Mouse (Mus musculus) gastrocnemius, postnatal 36 days (tissue): Measurements from ENCODE around the gene Ciita. TPM values are rescaled to one million over a fixed set of nuclear protein-coding genes. Genes with fewer than 3 reads are reported as not detected.

ENCODE experiments used
- DNase-seq, 2 experiments: peaks; one replicate each; pipeline ENCODE4 v3.0.0; 2022
- intact Hi-C: fragments of 180-260 bp; cut with DNase I; formaldehyde crosslinking; loops from one replicate; pipeline ENCODE4 v1.15.1; 2025
- long read RNA-seq, 2 experiments: library from polyadenylated mRNA; stranded (forward); transcript quantifications; one replicate each; pipeline ENCODE4 v2.0.0; 2021
- total RNA-seq, 2 experiments: library from RNA; stranded (reverse); gene quantifications; 2 replicates each; pipeline ENCODE4 v1.2.3; 2021

Gene Ciita
- total RNA-seq: under 1 TPM; 0.22 to 0.61 TPM
- long read RNA-seq, experiment 1: 0 reads
- long read RNA-seq, experiment 2: 0 reads

DNA sequence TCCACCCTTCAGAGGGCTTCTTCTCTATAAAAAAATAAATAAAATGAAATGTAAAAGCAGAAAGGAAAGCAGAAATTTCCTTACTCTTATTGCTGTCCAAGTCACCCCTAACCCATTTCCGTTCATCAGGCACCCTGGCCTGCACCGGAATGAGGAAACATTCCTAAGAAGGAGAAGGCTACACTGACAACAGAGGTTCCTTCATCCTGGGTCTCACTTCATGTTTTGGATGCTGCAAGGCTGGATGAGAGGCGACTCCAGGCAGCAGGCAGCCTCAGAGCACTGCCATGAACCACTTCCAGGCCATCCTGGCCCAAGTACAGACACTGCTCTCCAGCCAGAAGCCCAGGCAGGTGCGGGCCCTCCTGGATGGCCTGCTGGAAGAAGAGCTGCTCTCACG lies at the start of gene Ciita:
Gene Ciita (plus strand): TSS at position 203 of the 400 bp plus-strand sequence.
- DNase-seq: no peak
- intact Hi-C loops: no loop called here

DNA sequence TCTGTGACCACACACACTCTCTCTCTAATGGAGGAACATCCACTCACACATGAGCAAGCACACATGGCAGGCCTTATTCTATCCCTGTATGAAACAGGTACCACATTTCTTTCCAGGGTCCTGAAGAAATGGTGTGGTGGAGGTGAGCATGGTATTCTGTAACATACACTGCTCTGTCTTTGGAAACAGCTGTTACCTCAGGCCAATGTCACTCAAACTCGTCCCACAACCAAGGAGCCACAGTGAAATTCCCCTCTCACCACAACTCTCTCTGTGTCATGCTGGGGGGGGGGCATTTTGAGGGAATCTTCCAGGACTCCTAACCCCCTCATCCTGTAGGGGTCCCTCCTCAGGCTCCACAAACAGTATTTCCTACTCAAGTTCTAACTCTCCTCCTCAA lies 47.9 kb upstream of the Ciita start:
- intact Hi-C loops: no loop called here
- no peak for DNase-seq

DNA sequence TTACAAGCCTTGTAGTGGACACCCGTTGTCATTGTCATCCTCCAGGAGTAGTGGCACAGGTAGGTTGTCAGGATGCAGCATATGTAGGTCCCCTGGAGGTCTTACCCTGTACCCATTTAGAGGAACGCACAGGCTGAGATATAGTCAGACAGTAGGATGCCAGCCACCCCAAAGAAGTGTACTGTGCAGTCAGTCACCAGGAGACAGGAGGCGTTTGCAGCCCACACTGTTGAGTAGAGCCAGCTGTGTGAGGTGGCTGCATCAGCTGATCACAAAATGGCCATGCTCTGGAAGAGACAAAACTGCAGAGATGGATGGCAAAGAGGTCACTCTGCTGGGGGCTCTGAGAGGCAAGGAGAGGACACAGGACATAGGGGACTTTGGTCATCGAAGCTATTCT lies 47.5 kb upstream of the Ciita start:
- intact Hi-C loops: no loop called here
- DNase-seq: no peak

DNA sequence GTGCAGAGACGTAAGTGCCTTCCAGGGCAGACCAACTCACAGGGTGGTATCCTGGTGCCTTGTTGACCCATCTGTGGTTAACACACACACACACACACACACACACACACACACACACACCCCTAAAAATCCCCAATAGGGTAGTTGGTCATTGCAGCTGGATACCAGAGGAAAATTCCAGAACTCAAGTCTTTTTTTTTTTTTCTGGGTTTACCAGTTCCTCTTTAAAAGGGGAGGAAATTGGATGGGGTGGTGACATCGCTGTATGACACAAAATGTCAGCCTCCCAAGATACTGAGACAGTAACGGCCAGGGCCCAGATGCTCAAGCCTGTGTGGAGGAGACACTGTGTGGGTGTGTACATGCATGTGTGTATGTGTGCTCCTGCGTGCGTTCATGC lies 46.5 kb upstream of the Ciita start:
- no peak for DNase-seq
- intact Hi-C loops: no loop called here

DNA sequence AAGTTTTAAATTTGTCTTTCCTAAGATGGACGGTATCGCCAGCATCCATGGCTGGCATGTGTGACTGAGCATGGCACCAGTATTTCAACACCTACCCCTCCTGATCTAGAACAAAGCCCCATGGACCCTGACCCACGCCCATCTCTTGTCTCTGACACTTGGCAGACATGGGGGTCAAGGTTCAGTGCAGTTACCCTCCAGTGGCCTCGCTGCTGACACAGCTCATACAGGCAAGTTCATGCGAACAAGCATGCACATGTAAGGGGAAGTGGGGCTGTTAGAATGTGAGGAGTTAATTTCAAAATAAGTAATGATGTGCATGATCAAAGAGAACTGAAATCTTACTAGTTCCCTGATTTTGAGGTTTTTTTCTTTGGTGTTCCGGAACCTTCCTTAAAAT lies 43.7 kb upstream of the Ciita start:
- no peak for DNase-seq
- intact Hi-C loops: no loop called here

DNA sequence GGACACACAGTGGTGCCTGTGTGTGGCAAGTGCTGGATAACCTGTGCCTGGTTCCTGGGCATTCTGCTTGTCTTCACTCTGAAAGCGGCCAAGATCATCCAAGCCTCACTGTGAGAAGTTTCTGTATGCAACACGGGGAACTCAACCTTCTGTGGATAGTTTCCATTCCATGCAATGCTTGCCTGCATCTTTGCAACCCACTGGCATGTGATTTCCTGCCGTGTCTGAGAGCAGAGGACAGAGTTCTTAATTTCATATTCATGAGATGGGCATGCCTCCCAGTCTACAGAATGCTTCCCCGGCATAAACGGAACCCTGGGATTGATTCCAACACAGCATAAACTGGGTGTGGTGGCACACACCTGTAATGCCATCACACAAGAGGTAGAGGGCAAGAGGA lies 41.8 kb upstream of the Ciita start:
- no peak for DNase-seq
- intact Hi-C loops: no loop called here

DNA sequence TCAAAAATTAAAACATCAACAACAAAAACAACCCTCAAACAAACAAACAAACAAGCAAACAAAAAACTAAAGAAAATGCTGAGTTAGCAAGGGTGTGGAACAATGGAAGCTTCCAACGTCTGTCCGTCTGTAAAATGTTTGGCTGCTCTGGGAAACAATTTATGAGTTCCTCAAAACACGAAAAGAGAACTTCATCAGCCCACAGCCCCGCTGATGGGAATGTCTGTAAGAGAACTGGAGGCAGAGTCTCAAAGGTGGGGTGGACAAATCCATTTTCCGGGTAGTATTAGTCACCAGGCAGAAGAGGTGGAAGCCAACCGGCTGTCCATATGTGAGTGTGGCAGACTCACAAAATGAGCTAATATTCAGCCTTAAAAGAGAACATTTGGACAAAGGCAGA lies 38.5 kb upstream of the Ciita start:
- intact Hi-C loops: no loop called here

DNA sequence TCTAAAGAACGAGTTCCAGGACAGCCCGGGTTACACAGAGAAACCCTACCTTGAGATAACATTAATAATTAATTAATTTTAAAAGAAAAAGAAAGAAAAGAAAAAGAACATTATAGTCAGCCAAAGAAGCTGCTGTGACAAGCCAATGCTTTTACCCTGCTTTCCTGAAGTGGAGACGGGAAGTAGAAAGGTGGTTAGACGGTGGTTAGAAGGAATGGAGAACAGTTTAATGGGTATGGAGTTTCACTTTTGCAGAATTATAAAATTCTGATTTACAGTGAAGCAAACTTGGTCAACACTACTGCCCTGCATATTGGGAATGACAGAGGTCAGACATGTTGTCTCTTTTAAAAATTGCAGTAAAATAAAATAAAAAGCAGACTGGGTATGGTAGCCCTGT lies 38.1 kb upstream of the Ciita start:
- intact Hi-C loops: no loop called here
- no peak for DNase-seq

More for the DNA sequence above, 38.5 kb upstream of the Ciita start:
- no peak for DNase-seq

DNA sequence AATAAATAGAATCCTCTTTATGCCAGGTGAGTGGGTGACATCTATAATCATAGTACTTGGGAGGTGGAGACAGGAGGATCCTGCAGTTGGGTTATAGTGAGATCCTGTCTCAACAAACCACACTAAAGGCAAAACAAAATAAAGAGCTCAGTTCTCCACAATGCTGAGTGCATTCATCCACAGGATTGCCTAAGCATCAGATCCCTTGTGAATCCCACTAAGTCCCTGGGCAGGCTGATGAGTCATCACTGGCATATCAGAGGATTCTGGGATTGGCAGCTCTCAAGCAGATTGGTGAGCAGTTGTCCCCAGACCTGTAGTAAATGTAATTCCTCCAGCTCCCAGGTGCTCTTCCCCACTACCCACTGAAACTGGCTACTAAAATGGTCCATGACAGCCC lies 36.1 kb upstream of the Ciita start:
- intact Hi-C loops: no loop called here
- no peak for DNase-seq

DNA sequence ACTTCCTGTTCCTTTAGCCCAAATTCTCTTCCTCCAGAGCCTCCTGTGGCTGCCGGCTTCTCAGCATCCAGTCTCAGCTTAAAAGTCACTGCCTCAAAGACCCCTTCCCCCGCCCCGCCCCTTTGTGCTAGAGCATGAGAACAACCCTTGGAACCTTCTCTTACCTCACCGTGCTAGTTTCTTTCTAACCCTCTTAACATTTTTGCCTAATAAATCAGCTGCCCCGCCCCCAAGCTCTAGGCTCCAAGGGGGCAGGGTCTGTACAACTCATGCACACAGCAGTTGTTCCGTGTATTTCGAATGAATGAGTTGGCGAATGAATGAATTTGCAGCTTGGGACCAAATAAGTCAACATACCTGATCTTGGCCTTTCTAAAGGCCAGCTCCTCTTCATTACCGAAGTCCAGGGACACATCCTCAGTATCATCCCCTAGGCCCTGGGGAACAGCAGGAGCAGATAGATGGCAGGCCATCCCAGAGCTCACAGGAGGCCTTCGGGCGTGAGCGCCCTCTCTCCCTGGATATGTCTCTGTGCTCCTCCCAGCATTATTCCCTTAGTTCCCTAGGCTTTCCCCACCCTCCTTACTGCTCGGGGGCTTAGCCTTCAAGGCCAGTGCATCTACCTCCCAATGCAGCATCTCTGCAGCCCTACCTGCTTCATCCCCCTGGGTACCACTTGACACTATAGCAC lies 33.1 kb upstream of the Ciita start:
- DNase-seq: no peak
- intact Hi-C loops: no loop called here

DNA sequence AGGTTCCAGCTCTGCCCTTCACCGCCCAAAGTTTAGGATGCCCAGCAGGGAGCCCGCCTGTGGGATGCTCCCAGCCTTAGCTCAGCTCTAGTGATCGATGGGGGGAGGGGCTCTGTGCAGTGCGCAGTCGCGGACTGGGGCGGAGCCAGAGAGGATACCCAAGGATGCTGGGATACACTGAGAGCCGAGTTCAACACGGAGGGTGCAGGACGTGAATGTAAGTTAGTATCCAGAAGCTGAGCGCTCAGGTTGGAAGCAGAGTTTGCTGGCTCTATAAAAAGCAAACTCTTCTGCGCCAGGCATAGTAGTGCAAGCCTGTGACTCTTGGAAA lies 32.6 kb upstream of the Ciita start, which contains the start of gene Tvp23a:
Gene Tvp23a (minus strand): TSS at position 99 of the 331 bp plus-strand sequence.
- intact Hi-C loops: no loop called here
- DNase-seq: peak; percentile 43 to 56

DNA sequence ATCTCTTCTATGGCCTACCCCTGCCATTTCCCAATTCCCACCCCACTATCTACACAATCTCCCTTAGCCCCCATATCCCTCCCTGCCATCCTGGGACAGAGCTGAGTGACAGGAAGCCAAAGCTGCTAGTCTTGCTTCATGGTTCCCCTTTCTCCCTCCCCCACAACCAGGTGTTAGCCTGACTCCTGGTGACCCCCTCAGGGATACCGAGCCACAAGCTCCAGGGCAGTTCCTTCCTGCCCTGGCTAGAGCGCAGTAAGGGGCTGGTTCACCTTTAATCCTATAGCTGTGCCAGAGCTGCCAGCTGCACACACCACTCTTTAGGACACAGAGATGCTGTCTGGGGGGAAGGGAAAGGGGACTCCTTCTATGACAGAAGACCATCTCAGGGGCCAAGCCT lies 32.1 kb upstream of the Ciita start:
- intact Hi-C loops: no loop called here
- DNase-seq: no peak

DNA sequence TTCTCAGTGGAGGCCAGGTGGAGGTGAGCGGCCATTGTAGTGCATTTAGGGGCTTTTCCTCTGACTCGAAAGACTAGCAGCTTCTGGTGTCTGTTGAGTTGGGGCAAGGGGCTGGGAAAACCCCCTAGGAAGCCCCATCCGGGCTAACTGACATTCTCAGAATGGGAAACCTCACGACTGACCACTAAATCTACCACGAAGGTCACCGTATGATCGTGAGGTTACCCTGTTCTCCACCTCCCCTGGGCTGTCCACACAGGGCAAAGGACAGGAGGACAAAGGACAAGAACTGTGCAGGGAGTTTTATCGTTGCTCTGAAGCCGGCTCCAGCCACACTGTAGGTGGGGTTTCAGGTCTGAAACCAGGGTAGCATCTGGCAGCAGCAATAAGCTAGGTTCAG lies 30.9 kb upstream of the Ciita start:
- DNase-seq: no peak
- intact Hi-C loops: no loop called here

DNA sequence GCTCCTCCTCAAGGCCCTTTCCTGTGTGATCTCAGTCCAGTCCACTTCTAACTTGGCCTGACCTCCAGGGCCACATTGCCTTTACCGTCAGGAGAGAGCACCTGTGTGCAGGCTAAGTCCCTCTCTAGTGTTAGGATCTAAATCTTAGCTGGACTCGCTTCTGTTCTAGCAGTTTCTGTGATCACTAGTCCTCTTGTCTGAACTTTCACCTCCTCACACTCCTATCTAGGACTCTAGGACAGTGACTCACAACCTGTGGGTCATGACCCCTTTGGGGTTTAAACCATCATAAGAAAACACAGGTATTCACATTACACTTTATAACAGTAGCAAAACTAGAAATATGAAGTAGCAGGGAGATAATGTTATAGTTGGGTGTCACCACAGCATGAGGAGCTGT lies 28.0 kb upstream of the Ciita start:
- intact Hi-C loops: no loop called here
- no peak for DNase-seq

DNA sequence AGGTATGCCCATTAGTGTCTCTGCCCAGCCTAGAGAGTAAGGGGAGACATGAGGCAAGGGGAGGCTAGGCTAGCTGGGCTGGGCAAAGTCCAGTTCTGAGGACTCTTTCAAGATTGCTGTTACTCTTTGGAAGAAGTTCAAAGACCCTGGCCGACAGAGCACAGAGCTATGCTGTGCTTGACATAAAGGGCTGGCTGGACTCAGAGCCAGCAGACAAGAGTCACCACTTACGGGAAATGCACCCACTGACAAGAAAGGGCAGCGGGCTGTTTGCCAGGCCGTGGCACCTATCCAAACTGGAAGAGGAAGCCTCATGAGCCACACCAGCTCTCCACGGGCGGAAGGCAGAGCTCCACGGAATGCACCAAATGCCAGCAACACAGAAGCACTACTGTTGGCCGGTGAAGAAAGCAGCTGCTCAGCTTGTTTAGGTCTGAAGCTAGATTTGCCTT lies 27.4 kb upstream of the Ciita start:
- intact Hi-C loops: no loop called here
- DNase-seq: peak; percentile 57 to 68

DNA sequence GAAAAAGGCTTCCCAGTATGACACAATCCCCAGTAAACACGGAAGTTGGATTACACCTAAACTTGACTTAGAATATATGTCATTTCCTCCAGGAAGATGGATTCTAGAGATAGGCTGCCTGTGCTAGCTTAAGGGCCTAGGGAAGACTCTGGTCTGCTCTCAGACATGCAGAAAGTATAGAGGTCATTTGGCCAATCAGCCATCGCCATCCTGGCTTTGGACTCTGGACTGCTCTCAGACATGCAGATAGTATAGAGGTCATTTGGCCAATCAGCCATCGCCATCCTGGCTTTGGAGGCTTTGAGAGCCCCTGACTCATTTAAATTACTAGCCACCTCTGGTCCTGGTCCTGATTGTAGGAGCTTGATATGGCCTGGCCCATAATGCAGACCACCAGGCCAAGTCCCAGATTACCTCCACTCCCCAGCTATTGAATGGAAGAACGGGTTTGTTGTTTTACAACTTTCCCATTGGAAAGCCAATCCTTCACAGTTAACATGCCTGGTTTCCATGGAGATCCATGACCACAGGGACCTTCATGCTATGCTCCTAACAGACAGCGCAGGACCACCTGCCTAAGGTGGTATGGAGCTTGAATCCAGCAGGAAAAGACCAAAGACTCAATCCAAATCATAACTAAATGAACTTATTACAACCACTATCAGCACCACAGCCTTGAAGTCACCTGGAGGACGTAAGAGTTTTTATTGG lies 25.8 kb upstream of the Ciita start:
- intact Hi-C loops: no loop called here
- DNase-seq: no peak

DNA sequence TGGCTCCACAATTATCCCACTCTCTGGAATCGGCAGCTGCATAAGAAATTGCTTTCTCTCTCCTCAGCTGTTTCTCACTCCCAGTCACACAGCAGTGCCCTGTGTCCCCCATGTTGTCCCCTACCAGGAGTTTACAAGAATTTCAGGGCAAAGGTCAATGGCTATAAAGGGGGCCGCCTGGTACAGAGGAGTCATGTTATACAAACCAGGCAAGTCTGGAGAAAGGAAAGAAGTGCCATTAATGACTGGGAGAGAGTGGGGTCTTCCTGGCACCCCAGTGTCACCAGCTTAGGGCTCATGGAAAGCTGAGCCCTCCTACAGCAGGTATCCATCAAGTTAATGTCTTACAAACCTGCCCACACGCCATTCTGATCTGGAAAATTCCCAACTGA lies 25.3 kb upstream of the Ciita start:
- no peak for DNase-seq
- intact Hi-C loops: no loop called here

DNA sequence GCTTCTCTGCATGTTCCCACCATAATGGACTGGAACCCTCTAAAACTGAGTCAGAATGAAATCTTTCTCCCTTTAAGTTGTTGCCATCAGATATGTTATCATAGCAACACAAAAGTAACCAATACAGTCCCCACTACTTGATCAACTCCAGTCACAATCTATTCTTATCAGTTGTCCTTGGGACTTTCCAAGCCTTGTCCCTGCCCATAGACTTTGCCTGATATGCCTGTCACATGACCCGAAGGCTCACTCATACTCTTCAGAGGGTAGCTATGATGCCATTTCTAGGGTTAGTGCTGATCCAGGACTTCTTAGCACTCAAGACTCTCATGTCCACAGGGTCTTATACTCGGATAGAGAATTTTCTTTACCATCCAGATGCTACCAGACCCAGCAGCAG lies 19.7 kb upstream of the Ciita start:
- DNase-seq: no peak
- intact Hi-C loops: no loop called here

DNA sequence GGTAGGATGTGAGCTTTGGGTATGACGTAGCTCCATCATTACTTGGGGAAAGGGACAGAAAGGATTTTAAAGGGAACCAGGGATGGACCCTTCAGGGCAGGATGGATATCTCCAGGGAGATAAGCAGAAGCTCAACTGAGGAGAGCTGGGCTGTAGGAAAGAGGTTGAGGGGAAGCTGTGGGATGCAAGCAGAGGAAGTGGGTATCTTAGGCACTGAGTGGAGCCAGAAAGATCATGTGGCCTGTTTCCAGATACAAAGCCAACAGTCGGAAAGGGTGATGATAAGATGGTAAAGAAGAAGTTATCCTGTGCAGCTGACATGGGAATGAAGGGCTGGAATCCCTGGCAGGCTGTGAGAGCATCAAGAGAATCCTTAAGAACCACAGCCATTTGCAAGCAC lies 18.7 kb upstream of the Ciita start:
- intact Hi-C loops: no loop called here
- no peak for DNase-seq

DNA sequence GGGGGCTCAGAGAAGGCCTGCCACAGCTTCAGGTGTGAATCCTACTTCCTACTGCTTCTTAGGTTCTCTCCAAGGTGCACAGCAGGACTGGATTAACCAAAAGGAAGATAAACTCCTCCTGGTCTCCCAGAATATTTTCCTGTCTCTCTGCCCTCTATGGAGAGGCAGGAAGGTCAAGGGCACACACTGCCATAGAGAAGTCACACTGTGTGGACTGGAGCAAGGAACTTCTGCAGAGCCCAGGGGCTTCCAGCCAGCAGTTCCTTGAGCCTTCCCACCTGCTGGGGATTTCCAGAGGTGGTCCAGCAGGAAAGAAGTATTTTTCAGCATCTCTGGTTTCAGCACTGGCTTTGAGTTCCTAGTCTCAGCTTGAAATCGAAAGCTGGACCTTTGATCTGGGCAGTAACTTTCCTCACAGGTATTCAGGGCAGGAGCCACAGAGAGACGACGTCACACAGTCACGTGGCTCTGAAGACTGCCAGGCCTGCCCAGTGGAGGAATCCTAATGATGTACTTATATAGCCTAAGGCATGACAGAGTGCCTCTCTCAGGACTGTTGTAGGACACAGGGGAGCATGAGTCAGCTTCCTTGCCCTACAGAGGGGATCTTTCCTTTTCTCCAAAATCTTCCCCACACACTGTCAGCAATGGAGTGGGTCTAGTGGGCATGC lies 14.7 kb upstream of the Ciita start:
- intact Hi-C loops: no loop called here

DNA sequence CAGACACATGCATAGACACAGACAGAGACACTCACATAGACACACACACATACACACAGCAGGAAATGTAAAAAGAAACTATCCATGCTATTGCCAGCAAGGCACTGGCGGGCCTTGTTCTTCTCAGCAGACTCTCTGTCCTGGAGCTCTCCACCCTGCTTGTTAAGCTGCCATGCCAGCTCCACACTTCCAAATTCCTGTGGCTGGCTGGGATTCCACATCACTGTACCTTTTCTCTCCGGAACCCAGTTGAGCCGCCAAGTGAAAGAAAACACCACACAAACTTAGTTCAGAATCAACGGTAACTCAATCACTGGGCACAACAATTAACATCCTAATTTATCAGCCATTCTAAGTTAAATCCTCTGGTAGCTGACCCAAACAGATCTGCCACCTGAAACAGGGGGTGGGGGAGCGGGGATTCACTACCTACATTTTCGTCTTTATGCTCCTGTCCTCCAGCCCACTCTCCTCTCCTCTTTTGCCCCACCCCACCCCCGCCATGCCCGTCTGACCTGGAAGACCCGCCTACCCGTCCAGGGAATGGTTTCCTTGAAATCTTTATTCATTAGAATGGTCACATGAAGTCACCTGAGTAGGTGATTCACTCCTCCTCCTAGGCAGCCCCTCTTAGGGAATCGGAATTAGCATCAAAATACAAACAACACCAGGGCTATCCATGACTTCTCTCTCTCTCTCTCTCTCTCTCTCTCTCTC lies 12.3 kb upstream of the Ciita start:
- no peak for DNase-seq
- intact Hi-C loops: no loop called here

More for the DNA sequence above, 14.7 kb upstream of the Ciita start:
- no peak for DNase-seq
